Mouse (Mus musculus) MEL (cell line): ENCODE data around the gene Tap2. TPM values are rescaled to one million over a fixed set of nuclear protein-coding genes. Genes with fewer than 3 reads are reported as not detected.

ENCODE experiments used
- DNase-seq: peaks from one replicate; pipeline ENCODE4 v3.0.0; 2011; ENCODE audit warnings: low read depth, low spot score
- H3K27ac ChIP-seq: 2 replicates; pipeline ENCODE4 v1.5.1; 2012; ENCODE audit warnings: low read depth, mild to moderate bottlenecking, control low read depth, low read length, moderate library complexity; ENCODE audit not compliant: control insufficient read depth
- H3K27me3 ChIP-seq, 2 experiments: fragments of 150-350 bp in 1 of 2; sonication (generic) in 1 of 2; 2 replicates each; pipeline ENCODE4 v1.6.1; 2012; ENCODE audit warnings: low read length in 2 of 2, mild to moderate bottlenecking in 2 of 2, improper control_type of control experiment in 1 of 2, moderate library complexity in 1 of 2; ENCODE audit not compliant: insufficient read depth in 2 of 2, control insufficient read depth in 1 of 2
- H3K36me3 ChIP-seq, 2 experiments: 2 replicates each; pipeline ENCODE4 v1.6.1; 2012 to 2014; ENCODE audit warnings: low read length in 2 of 2, improper control_type of control experiment in 1 of 2, inconsistent platforms in 1 of 2, mild to moderate bottlenecking in 1 of 2; ENCODE audit not compliant: insufficient read depth in 2 of 2, control insufficient read depth in 1 of 2
- H3K4me1 ChIP-seq, 2 experiments: fragments of 150-350 bp in 1 of 2; sonication (generic) in 1 of 2; 2 replicates each; pipeline ENCODE4 v1.6.1; 2012; ENCODE audit warnings: low read length in 2 of 2, improper control_type of control experiment in 1 of 2, mild to moderate bottlenecking in 1 of 2; ENCODE audit not compliant: insufficient read depth in 2 of 2, control insufficient read depth in 1 of 2
- H3K4me3 ChIP-seq, 2 experiments: fragments of 150-350 bp in 1 of 2; sonication (generic) in 1 of 2; 2 replicates each; pipeline ENCODE4 v1.5.1; 2012; ENCODE audit warnings: low read depth in 2 of 2, low read length in 2 of 2, mild to moderate bottlenecking in 2 of 2, moderate library complexity in 2 of 2, control low read depth in 1 of 2, improper control_type of control experiment in 1 of 2; ENCODE audit not compliant: control insufficient read depth in 1 of 2, insufficient read depth in 1 of 2
- H3K79me2 ChIP-seq: 2 replicates; pipeline ENCODE4 v1.6.1; 2012; ENCODE audit warnings: mild to moderate bottlenecking, low read length, moderate library complexity; ENCODE audit not compliant: control insufficient read depth, poor library complexity, insufficient read depth
- H3K9ac ChIP-seq: 2 replicates; pipeline ENCODE4 v1.6.1; 2012; ENCODE audit warnings: low read depth, mild to moderate bottlenecking, control low read depth, low read length, moderate library complexity; ENCODE audit not compliant: control insufficient read depth, poor library complexity, severe bottlenecking
- H3K9me3 ChIP-seq: fragments of 150-350 bp; sonication (generic); replicated peaks from 2 replicates; pipeline ENCODE4 v1.6.1; 2012; ENCODE audit warnings: mild to moderate bottlenecking, low read length, improper control_type of control experiment, moderate library complexity; ENCODE audit not compliant: insufficient read depth
- CHD1 ChIP-seq: IDR thresholded peaks from 2 replicates; pipeline ENCODE4 v1.6.1; 2012; ENCODE audit warnings: low read depth, mild to moderate bottlenecking, inconsistent platforms, low read length, improper control_type of control experiment
- CHD2 ChIP-seq: IDR thresholded peaks from 2 replicates; pipeline ENCODE4 v1.6.1; 2011; ENCODE audit warnings: low read length, improper control_type of control experiment
- CTCF ChIP-seq, 3 experiments: IDR thresholded peaks in 2 of 3; conservative IDR thresholded peaks in 1 of 3; 2 replicates each; pipeline ENCODE4 v1.5.1; 2011 to 2012; ENCODE audit warnings: low read length in 3 of 3, low read depth in 2 of 3, mild to moderate bottlenecking in 2 of 3, improper control_type of control experiment in 1 of 3, inconsistent platforms in 1 of 3, mixed read lengths in 1 of 3, moderate library complexity in 1 of 3; ENCODE audit not compliant: control insufficient read depth in 1 of 3, insufficient read depth in 1 of 3, poor library complexity in 1 of 3, severe bottlenecking in 1 of 3
- ETS1 ChIP-seq: IDR thresholded peaks from 2 replicates; pipeline ENCODE4 v1.6.1; 2012; ENCODE audit warnings: low read depth, mild to moderate bottlenecking, inconsistent platforms, low read length, improper control_type of control experiment, moderate library complexity
- GABPA ChIP-seq: IDR thresholded peaks from 2 replicates; pipeline ENCODE4 v1.6.1; 2012; ENCODE audit warnings: low read depth, mild to moderate bottlenecking, inconsistent platforms, low read length, improper control_type of control experiment, moderate library complexity
- GATA1 ChIP-seq: IDR thresholded peaks from 2 replicates; pipeline ENCODE4 v1.6.1; 2011; ENCODE audit warnings: low read depth, low read length, improper control_type of control experiment
- JUND ChIP-seq: IDR thresholded peaks from 2 replicates; pipeline ENCODE4 v1.6.1; 2011; ENCODE audit warnings: low read depth, mild to moderate bottlenecking, improper control_type of control experiment, low read length
- KAT2A ChIP-seq: conservative IDR thresholded peaks from 2 replicates; pipeline ENCODE4 v1.6.1; 2012; ENCODE audit warnings: low read depth, low read length, improper control_type of control experiment, inconsistent platforms
- MAX ChIP-seq: IDR thresholded peaks from 2 replicates; pipeline ENCODE4 v1.6.1; 2011; ENCODE audit warnings: low read length, improper control_type of control experiment
- MAZ ChIP-seq: IDR thresholded peaks from 2 replicates; pipeline ENCODE4 v1.6.1; 2012; ENCODE audit warnings: low read depth, mild to moderate bottlenecking, inconsistent platforms, low read length, improper control_type of control experiment
- MEF2A ChIP-seq: IDR thresholded peaks from 2 replicates; pipeline ENCODE4 v1.6.1; 2014; ENCODE audit warnings: low read depth, mild to moderate bottlenecking, inconsistent platforms, low read length, improper control_type of control experiment; ENCODE audit not compliant: poor library complexity, insufficient replicate concordance, severe bottlenecking; ENCODE audit errors: extremely low read depth
- MXI1 ChIP-seq: IDR thresholded peaks from 2 replicates; pipeline ENCODE4 v1.6.1; 2011; ENCODE audit warnings: mild to moderate bottlenecking, low read depth, low read length, improper control_type of control experiment
- MYC ChIP-seq: IDR thresholded peaks from 2 replicates; pipeline ENCODE4 v1.6.1; 2011; ENCODE audit warnings: low read depth, mild to moderate bottlenecking, low read length, improper control_type of control experiment, moderate library complexity
- NELFE ChIP-seq: IDR thresholded peaks from 2 replicates; pipeline ENCODE4 v1.6.1; 2011; ENCODE audit warnings: low read depth, low read length, improper control_type of control experiment
- RAD21 ChIP-seq: IDR thresholded peaks from 2 replicates; pipeline ENCODE4 v1.6.1; 2011; ENCODE audit warnings: mild to moderate bottlenecking, low read depth, low read length, improper control_type of control experiment
- SIN3A ChIP-seq: IDR thresholded peaks from 2 replicates; pipeline ENCODE4 v1.6.1; 2012; ENCODE audit warnings: low read length, improper control_type of control experiment, inconsistent platforms
- SMC3 ChIP-seq: IDR thresholded peaks from 2 replicates; pipeline ENCODE4 v1.6.1; 2011; ENCODE audit warnings: low read depth, low read length, improper control_type of control experiment
- TAL1 ChIP-seq: IDR thresholded peaks from 2 replicates; pipeline ENCODE4 v1.6.1; 2012; ENCODE audit warnings: mild to moderate bottlenecking, inconsistent platforms, low read length, moderate library complexity, mixed read lengths
- TBP ChIP-seq: IDR thresholded peaks from 2 replicates; pipeline ENCODE4 v1.8.0; 2011; ENCODE audit warnings: low read depth, low read length, improper control_type of control experiment
- USF2 ChIP-seq, 2 experiments: IDR thresholded peaks; 2 replicates each; pipeline ENCODE4 v1.6.1; 2011 to 2012; ENCODE audit warnings: improper control_type of control experiment in 2 of 2, low read length in 2 of 2, borderline replicate concordance in 1 of 2, inconsistent platforms in 1 of 2, low read depth in 1 of 2, mild to moderate bottlenecking in 1 of 2; ENCODE audit not compliant: insufficient read depth in 1 of 2
- ZC3H11A ChIP-seq: IDR thresholded peaks from 2 replicates; pipeline ENCODE4 v1.6.1; 2012; ENCODE audit warnings: low read depth, mild to moderate bottlenecking, inconsistent platforms, low read length, improper control_type of control experiment
- ZKSCAN1 ChIP-seq: IDR thresholded peaks from 2 replicates; pipeline ENCODE4 v1.6.1; 2012; ENCODE audit warnings: low read depth, mild to moderate bottlenecking, inconsistent platforms, low read length, improper control_type of control experiment, moderate library complexity
- polyA plus RNA-seq, 2 experiments: library from polyadenylated mRNA; stranded (reverse) in 1 of 2; unstranded in 1 of 2; fragments of >175 nt in 1 of 2; fragments of >200 nt in 1 of 2; gene quantifications; 2 replicates each; pipeline versions ENCODE4 v1.2.1 to v1.2.4; 2012; ENCODE audit warnings: low replicate concordance in 2 of 2, low read depth in 1 of 2; ENCODE audit not compliant: insufficient read length in 2 of 2, insufficient read depth in 1 of 2, missing spikeins in 1 of 2
- total RNA-seq: library from RNA; depleted of rRNA; stranded (reverse); fragments of 300-350 nt; gene quantifications from 2 replicates; pipeline ENCODE4 v1.2.3, GENCODE M21; 2012

Tap2 gene
- total and polyA plus RNA-seq, 3 experiments = 48.5 to 63.0 TPM; not detected in 1

GRCm38 (mm10) chr17:34164202-34164895, 39.0 kb upstream of the Tap2 start:
- Histone ChIP-seq H3K27me3 (no peaks in the 10 kb centered on the region), H3K27ac (no peak overlapping the region), H3K4me3 (no peak overlapping the region), H3K4me1 (peaks cover 2 to 4% of the 10 kb centered on the region in 2 experiments; a peak in 3 of 4 replicates), H3K36me3 (no peaks in the 10 kb centered on the region), H3K9me3 (no peaks in the 10 kb centered on the region), H3K79me2 (no peaks in the 10 kb centered on the region), H3K9ac (peak overlapping the region; percentile 22; the same call in 1 of the 2 replicates)
- peak; percentile 76 for DNase-seq
- no peak for TF ChIP-seq MYC
- TF ChIP-seq GABPA = no peak
- no peak for TF ChIP-seq MAX
- TF ChIP-seq ETS1 = no peak
- peak; percentile 66; the same call in 1 of the 2 replicates for TF ChIP-seq MAZ
- no peak for TF ChIP-seq NELFE
- no peak for TF ChIP-seq CHD1
- peak in 2 of 3 experiments; percentile 82 to 93; a peak in 5 of 6 replicates for TF ChIP-seq CTCF (IDR thresholded peaks at IDR 0.05 in 2 of 3, conservative IDR thresholded peaks at IDR 0.05 in 1 of 3; ENCODE audit: control insufficient read depth in 1 of 3, insufficient read depth in 1 of 3, low read depth in 2 of 3, low read length in 3 of 3, poor library complexity in 1 of 3, severe bottlenecking in 1 of 3)
- TF ChIP-seq GATA1 = no peak
- 0 out of 2 replicates have a peak, but pooled peaks have one; percentile 35 for TF ChIP-seq MXI1
- no peak for TF ChIP-seq KAT2A
- TF ChIP-seq CHD2 = no peak
- TF ChIP-seq JUND = no peak
- no peak for TF ChIP-seq MEF2A
- peak; percentile 86 for TF ChIP-seq RAD21
- TF ChIP-seq ZC3H11A = peak; percentile 85
- no peak for TF ChIP-seq TAL1
- TF ChIP-seq ZKSCAN1 = no peak
- no peak for TF ChIP-seq USF2 (IDR thresholded peaks at IDR 0.05; ENCODE audit: borderline replicate concordance in 1 of 2, insufficient read depth in 1 of 2, low read depth in 1 of 2, low read length in 2 of 2)
- peak; percentile 93 for TF ChIP-seq SMC3
- no peak for TF ChIP-seq SIN3A
- no peak for TF ChIP-seq TBP
